Mouse (Mus musculus): Measurements from ENCODE around the gene Gtf2h5. TPM values are rescaled to one million over a fixed set of nuclear protein-coding genes. Genes with fewer than 3 reads are reported as not detected.

Gene Gtf2h5
- polyA plus RNA-seq, 1 experiment from 2014 or later: 183 TPM

DNA sequence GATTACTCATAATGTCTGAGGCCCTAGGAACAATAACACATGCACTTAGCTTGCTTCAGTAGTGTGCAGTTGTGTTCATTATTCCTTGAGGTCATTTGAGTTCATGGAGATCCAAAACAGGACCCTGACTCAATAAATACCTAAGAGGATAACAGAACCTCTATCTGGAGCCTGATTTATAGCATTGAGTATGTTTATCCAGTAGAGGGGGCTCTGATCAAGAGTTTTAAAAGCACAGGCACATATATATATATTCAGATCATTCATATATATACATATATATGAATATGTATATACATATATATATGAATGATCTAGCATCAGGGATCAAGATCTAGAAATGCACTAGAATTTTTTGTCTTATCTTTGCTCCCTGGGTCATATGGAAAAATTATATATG, 16.0 kb downstream of the Gtf2h5 start:
- Histone ChIP-seq H3K4me1 (ENCODE audit: insufficient read depth) (no peaks in the 10 kb centered on the region), H3K36me3 (ENCODE audit: insufficient read depth) (no peaks in the 10 kb centered on the region)
- no peak for ATAC-seq (ENCODE audit: insufficient read depth)

GRCm38 (mm10) chr17:6097884-6098283, 18.3 kb downstream of the Gtf2h5 start:
- ATAC-seq (ENCODE audit: insufficient read depth): no peak
- H3K4me2 ChIP-seq: no peak overlapping the region
- H3K4me1 ChIP-seq (ENCODE audit: insufficient read depth): no peaks in the 10 kb centered on the region
- no peaks in the 10 kb centered on the region for H3K36me3 ChIP-seq (ENCODE audit: insufficient read depth)
- DNase-seq: peak; percentile 81
- H3K4me3 ChIP-seq (ENCODE audit: low read depth, low read length): no peak overlapping the region
- TF ChIP-seq CTCF (IDR thresholded peaks at IDR 0.05; ENCODE audit: low read depth): peak; percentile 85
- no peak overlapping the region for H3K9ac ChIP-seq
- no peaks in the 10 kb centered on the region for H3K27me3 ChIP-seq (ENCODE audit: insufficient read depth, low read length)
- H3K27ac ChIP-seq (ENCODE audit: low read depth): no peak overlapping the region
- no peaks in the 10 kb centered on the region for H3K9me3 ChIP-seq (ENCODE audit: low read depth, low read length)
- 23% methylated on average over 4 of the region's 4 CpGs for WGBS

More for the DNA sequence above, 16.0 kb downstream of the Gtf2h5 start:
- Histone ChIP-seq H3K4me2 (no peak overlapping the region), H3K4me3 (ENCODE audit: low read depth, low read length) (no peak overlapping the region), H3K27me3 (ENCODE audit: insufficient read depth, low read length) (no peaks in the 10 kb centered on the region), H3K27ac (ENCODE audit: low read depth) (no peak overlapping the region), H3K9ac (no peak overlapping the region), H3K9me3 (ENCODE audit: low read depth, low read length) (no peaks in the 10 kb centered on the region)
- DNase-seq: peak; percentile 35
- peak; percentile 21; the same call in 1 of the 2 replicates for TF ChIP-seq CTCF (IDR thresholded peaks at IDR 0.05; ENCODE audit: low read depth)

- H3K27me3 ChIP-seq (ENCODE audit: insufficient read depth, low read length): no peaks in the 10 kb centered on the region
- peaks cover 4% of the 10 kb centered on the region; the same call in 1 of the 2 replicates for H3K4me1 ChIP-seq (ENCODE audit: insufficient read depth)
- no peaks in the 10 kb centered on the region for H3K36me3 ChIP-seq (ENCODE audit: insufficient read depth)
- 83% methylated on average over 3 of the region's 3 CpGs for WGBS
- no peak overlapping the region for H3K9ac ChIP-seq
- no peak overlapping the region for H3K4me3 ChIP-seq (ENCODE audit: low read depth, low read length)
- ATAC-seq (ENCODE audit: insufficient read depth): no peak
- no peaks in the 10 kb centered on the region for H3K9me3 ChIP-seq (ENCODE audit: low read depth, low read length)
- H3K4me2 ChIP-seq: no peak overlapping the region
- H3K27ac ChIP-seq (ENCODE audit: low read depth): no peak overlapping the region
- TF ChIP-seq CTCF (IDR thresholded peaks at IDR 0.05; ENCODE audit: low read depth): no peak
- DNase-seq: no peak
These were observed 22.7 kb downstream of the Gtf2h5 start for GRCm38 (mm10) chr17:6102287-6102686.

GRCm38 (mm10) chr17:6103566-6103965, 24.0 kb downstream of the Gtf2h5 start:
- Histone ChIP-seq H3K27me3 (ENCODE audit: insufficient read depth, low read length) (no peaks in the 10 kb centered on the region), H3K4me1 (ENCODE audit: insufficient read depth) (peaks cover 10% of the 10 kb centered on the region), H3K9me3 (ENCODE audit: low read depth, low read length) (no peaks in the 10 kb centered on the region), H3K4me3 (ENCODE audit: low read depth, low read length) (no peak overlapping the region), H3K9ac (no peak overlapping the region), H3K4me2 (no peak overlapping the region), H3K27ac (ENCODE audit: low read depth) (no peak overlapping the region), H3K36me3 (ENCODE audit: insufficient read depth) (no peaks in the 10 kb centered on the region)
- 84% methylated on average over 6 of the region's 6 CpGs for WGBS
- ATAC-seq (ENCODE audit: insufficient read depth) (no peak), DNase-seq (no peak)
- TF ChIP-seq CTCF (IDR thresholded peaks at IDR 0.05; ENCODE audit: low read depth): no peak

DNA sequence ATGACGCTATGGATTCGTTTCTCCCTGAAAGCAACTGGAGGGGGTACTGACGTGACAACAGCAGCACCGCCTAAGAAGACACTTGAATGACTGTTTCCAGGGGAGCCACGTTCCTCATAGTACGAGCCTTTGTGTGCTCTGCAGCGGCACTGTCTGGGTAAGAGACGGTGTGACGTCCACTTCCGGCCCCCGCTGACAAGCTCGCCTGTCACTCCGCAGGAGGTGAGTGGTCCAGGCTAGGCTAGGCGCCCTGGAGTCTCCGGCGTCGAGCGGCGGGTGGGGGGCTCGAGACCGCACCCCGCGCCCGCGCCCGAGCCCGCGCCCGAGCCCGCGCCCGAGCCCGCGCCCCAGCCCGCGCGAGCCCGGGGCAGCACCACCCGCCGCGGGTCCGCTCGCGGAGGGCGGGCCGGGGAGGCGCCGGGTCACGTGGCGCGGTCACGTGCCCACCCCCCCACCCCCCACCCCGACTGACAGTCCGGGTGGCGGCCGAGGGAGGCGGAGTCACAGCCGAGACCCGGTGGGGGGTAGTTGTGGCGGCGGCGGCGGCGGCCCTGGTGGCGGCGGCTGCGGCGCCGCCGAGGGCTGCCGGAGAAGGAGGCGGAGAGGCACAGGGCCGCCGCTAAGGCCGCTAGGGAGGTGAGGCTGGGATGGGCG, 26.9 kb downstream of the Gtf2h5 start, which contains the start of gene Tulp4:
Gene Tulp4, plus strand, starts transcription at position 77 of the 654 bp plus-strand sequence.
- WGBS: under 1% methylated on average over 40 of the region's 76 CpGs
- H3K27me3 ChIP-seq (ENCODE audit: insufficient read depth, low read length): no peaks in the 10 kb centered on the region
- peak within 1 kb of the TSS; percentile 95 for H3K9ac ChIP-seq
- H3K4me2 ChIP-seq: peak within 1 kb of the TSS; percentile 81
- H3K27ac ChIP-seq (ENCODE audit: low read depth): peak within 1 kb of the TSS; percentile 91
- ATAC-seq (ENCODE audit: insufficient read depth) (peak; percentile 97), DNase-seq (peak; percentile 90)
- peak within 1 kb of the TSS; percentile 92 for H3K4me3 ChIP-seq (ENCODE audit: low read depth, low read length)
- no peak for TF ChIP-seq CTCF (IDR thresholded peaks at IDR 0.05; ENCODE audit: low read depth)
- H3K4me1 ChIP-seq (ENCODE audit: insufficient read depth): peaks cover 10% of the 10 kb centered on the region
- 0 out of 2 replicates have a peak, but pooled peaks cover 6% of the 10 kb centered on the region for H3K36me3 ChIP-seq (ENCODE audit: insufficient read depth)
- H3K9me3 ChIP-seq (ENCODE audit: low read depth, low read length): no peaks in the 10 kb centered on the region

- peak overlapping the region; percentile 81 for H3K4me2 ChIP-seq
- ATAC-seq (ENCODE audit: insufficient read depth) (peak; percentile 12; the same call in 1 of the 2 replicates), DNase-seq (peak; percentile 74)
- no peak for TF ChIP-seq CTCF (IDR thresholded peaks at IDR 0.05; ENCODE audit: low read depth)
- H3K36me3 ChIP-seq (ENCODE audit: insufficient read depth): 0 out of 2 replicates have a peak, but pooled peaks cover 6% of the 10 kb centered on the region
- H3K27me3 ChIP-seq (ENCODE audit: insufficient read depth, low read length): no peaks in the 10 kb centered on the region
- under 1% methylated on average over 50 of the region's 50 CpGs for WGBS
- H3K9ac ChIP-seq: peak overlapping the region; percentile 95
- H3K9me3 ChIP-seq (ENCODE audit: low read depth, low read length): no peaks in the 10 kb centered on the region
- peaks cover 10% of the 10 kb centered on the region for H3K4me1 ChIP-seq (ENCODE audit: insufficient read depth)
- peak overlapping the region; percentile 92 for H3K4me3 ChIP-seq (ENCODE audit: low read depth, low read length)
- H3K27ac ChIP-seq (ENCODE audit: low read depth): peak overlapping the region; percentile 91
These were observed 27.5 kb downstream of the Gtf2h5 start for GRCm38 (mm10) chr17:6107015-6107601.

DNA sequence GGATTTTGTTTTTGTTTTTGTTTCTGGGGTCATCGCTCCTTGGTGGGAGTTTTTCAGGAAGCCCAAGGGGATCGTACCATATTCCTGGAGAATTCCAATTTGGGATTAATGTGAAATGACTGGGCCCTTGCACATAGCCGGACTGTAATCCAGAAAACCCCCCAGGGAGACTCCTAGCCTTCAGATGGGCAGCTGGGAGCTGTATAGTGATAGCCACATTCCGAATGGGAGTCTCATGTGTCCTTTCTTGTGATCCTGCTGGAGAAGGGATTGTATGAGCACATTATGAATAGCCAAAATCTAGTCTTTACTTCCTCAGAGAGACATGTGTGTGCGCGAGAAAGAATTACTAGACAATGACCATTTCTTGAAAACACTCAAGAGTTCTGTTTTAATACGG, 28.6 kb downstream of the Gtf2h5 start:
- no peaks in the 10 kb centered on the region for H3K27me3 ChIP-seq (ENCODE audit: insufficient read depth, low read length)
- H3K9me3 ChIP-seq (ENCODE audit: low read depth, low read length): no peaks in the 10 kb centered on the region
- WGBS: 49% methylated on average over 7 of the region's 7 CpGs
- no peak for ATAC-seq (ENCODE audit: insufficient read depth)
- peak overlapping the region; percentile 92 for H3K4me3 ChIP-seq (ENCODE audit: low read depth, low read length)
- peak; percentile 8 for DNase-seq
- TF ChIP-seq CTCF (IDR thresholded peaks at IDR 0.05; ENCODE audit: low read depth): no peak
- peak overlapping the region; percentile 95 for H3K9ac ChIP-seq
- peaks cover 10% of the 10 kb centered on the region for H3K4me1 ChIP-seq (ENCODE audit: insufficient read depth)
- H3K4me2 ChIP-seq: peak overlapping the region; percentile 81
- no peak overlapping the region for H3K27ac ChIP-seq (ENCODE audit: low read depth)
- 0 out of 2 replicates have a peak, but pooled peaks cover 6% of the 10 kb centered on the region for H3K36me3 ChIP-seq (ENCODE audit: insufficient read depth)
